Mouse (Mus musculus): ENCODE data around the gene Rnf167.

GRCm38 (mm10) chr11:70650322-70651175, 3.5 kb downstream of the Rnf167 start:
- no peak for TF ChIP-seq CTCF (IDR thresholded peaks at IDR 0.05; ENCODE audit: borderline replicate concordance, control insufficient read depth, extremely low read depth, insufficient read depth, low read length, poor library complexity)
- TF ChIP-seq POLR2A (IDR thresholded peaks at IDR 0.05; ENCODE audit: control insufficient read depth, extremely low read depth, insufficient read depth, low read length, poor library complexity) = no peak
